Mouse (Mus musculus) stomach, postnatal 0 days (tissue): Measurements from ENCODE around the gene Mars.

Experiments used
- CTCF ChIP-seq: IDR thresholded peaks from 2 replicates; pipeline ENCODE4 v1.5.1; 2016; ENCODE audit warnings: antibody characterized with exemption, low read depth, mild to moderate bottlenecking, moderate library complexity
- EP300 ChIP-seq: optimal IDR thresholded peaks from 2 replicates; pipeline ENCODE3; 2016; ENCODE audit warnings: antibody characterized with exemption

GRCm38 (mm10) chr10:127355336-127355735 lies 43.8 kb upstream of the Mars start:
- TF ChIP-seq CTCF (no peak), EP300 (no peak)
